Mouse (Mus musculus): ENCODE measurements around the gene Mtch1. TPM values are rescaled to one million over a fixed set of nuclear protein-coding genes. Genes with fewer than 3 reads are reported as not detected.

Mtch1 gene
- total and polyA plus RNA-seq, 2 experiments from 2014 or later = 500 to 622 TPM

DNA sequence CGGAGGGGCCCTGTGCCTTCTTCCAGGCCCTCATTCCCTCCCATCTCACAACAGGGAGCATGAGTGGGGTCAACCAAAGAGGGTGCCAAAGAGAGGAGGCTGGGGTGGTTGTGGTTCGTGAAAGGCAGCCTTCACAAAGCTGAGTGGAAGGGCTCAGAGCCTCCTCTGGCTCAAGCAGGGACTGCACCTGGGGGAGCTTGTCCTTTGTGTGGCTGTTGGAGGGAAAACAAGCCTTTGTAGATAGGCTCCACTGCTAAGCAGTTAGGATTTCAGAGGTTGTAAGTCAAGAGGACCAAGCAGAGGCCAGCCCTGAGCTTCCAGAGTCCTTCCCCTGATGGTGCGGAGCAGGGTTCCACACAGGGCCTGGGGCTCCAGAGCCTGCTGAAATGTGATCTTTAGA is 44.6 kb downstream of the Mtch1 start:
- no peak overlapping the region for H3K27ac ChIP-seq
- TF ChIP-seq CTCF (IDR thresholded peaks at IDR 0.05; ENCODE audit: low read depth) = peak; percentile 60
- H3K9me3 ChIP-seq (ENCODE audit: low read length) = no peaks in the 10 kb centered on the region
- ATAC-seq (peak; percentile 46; the same call in 1 of the 2 replicates), DNase-seq (ENCODE audit: low spot score) (no peak)
- 48% methylated on average over 3 of the region's 3 CpGs for WGBS
- no peak overlapping the region for H3K4me3 ChIP-seq (ENCODE audit: low read length)
- no peak overlapping the region for H3K4me2 ChIP-seq (ENCODE audit: low read depth, low read length)
- peaks cover 7% of the 10 kb centered on the region; the same call in 1 of the 2 replicates for H3K4me1 ChIP-seq (ENCODE audit: insufficient read depth, low read length)
- H3K36me3 ChIP-seq (ENCODE audit: insufficient read depth, low read length) = peaks cover 23% of the 10 kb centered on the region; the same call in 1 of the 2 replicates
- no peak overlapping the region for H3K9ac ChIP-seq (replicated peaks; ENCODE audit: low read length)
- H3K27me3 ChIP-seq (ENCODE audit: insufficient read depth, low read length) = no peaks in the 10 kb centered on the region

DNA sequence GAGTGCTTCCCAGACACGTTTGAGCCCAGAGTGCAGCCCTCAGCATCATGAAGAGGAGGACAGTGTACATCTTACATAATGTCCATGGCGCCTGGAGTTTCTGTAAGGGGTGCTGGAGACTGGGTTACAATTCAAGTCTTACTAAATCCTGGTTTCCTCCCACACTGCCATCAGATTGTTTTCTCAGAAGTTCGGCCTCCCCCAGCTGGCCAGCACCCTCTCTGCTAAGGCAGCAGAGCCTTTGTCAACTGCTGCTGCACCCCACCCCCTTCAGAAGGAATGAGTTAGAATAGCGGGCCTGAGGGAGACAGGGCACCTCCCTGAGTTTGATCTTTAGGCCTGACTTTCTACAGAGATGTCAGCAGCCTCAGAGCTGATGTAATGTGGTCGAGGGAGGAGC is 45.6 kb downstream of the Mtch1 start:
- H3K36me3 ChIP-seq (ENCODE audit: insufficient read depth, low read length) = peaks cover 26% of the 10 kb centered on the region; the same call in 1 of the 2 replicates
- no peak overlapping the region for H3K4me2 ChIP-seq (ENCODE audit: low read depth, low read length)
- no peak overlapping the region for H3K4me3 ChIP-seq (ENCODE audit: low read length)
- H3K4me1 ChIP-seq (ENCODE audit: insufficient read depth, low read length) = peaks cover 7% of the 10 kb centered on the region; the same call in 1 of the 2 replicates
- no peaks in the 10 kb centered on the region for H3K27me3 ChIP-seq (ENCODE audit: insufficient read depth, low read length)
- H3K9ac ChIP-seq (replicated peaks; ENCODE audit: low read length) = no peak overlapping the region
- H3K9me3 ChIP-seq (ENCODE audit: low read length) = no peaks in the 10 kb centered on the region
- DNase-seq (ENCODE audit: low spot score) (no peak), ATAC-seq (no peak)
- TF ChIP-seq CTCF (IDR thresholded peaks at IDR 0.05; ENCODE audit: low read depth) = no peak
- H3K27ac ChIP-seq = no peak overlapping the region
- 76% methylated on average over 5 of the region's 5 CpGs for WGBS

DNA sequence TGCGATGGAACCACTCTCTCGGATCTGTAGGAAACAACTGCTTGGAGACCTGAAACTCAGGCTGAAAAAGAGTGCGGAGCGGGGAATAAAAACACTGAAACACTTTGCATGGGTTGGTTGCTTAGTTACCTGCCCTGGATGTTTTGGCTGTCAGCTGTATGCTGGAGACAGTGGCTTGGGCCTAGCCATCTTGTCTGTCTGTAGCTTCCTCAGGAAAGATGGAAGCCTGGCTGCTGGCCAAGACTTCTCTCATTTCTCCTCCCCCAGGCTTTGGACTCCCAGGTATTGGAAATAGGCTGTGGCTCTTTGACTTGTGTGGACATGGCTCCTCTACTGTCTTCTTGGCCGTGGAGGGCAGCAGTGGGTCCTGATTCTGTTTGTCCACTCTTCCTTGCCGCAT is 46.3 kb downstream of the Mtch1 start:
- no peak for TF ChIP-seq CTCF (IDR thresholded peaks at IDR 0.05; ENCODE audit: low read depth)
- Histone ChIP-seq H3K9me3 (ENCODE audit: low read length) (no peaks in the 10 kb centered on the region), H3K27ac (no peak overlapping the region), H3K4me1 (ENCODE audit: insufficient read depth, low read length) (peaks cover 7% of the 10 kb centered on the region; the same call in 1 of the 2 replicates), H3K4me3 (ENCODE audit: low read length) (no peak overlapping the region), H3K4me2 (ENCODE audit: low read depth, low read length) (no peak overlapping the region), H3K9ac (replicated peaks; ENCODE audit: low read length) (no peak overlapping the region), H3K27me3 (ENCODE audit: insufficient read depth, low read length) (no peaks in the 10 kb centered on the region), H3K36me3 (ENCODE audit: insufficient read depth, low read length) (peaks cover 26% of the 10 kb centered on the region; the same call in 1 of the 2 replicates)
- DNase-seq (ENCODE audit: low spot score) (no peak), ATAC-seq (no peak)
- WGBS = 92% methylated on average over 6 of the region's 6 CpGs

DNA sequence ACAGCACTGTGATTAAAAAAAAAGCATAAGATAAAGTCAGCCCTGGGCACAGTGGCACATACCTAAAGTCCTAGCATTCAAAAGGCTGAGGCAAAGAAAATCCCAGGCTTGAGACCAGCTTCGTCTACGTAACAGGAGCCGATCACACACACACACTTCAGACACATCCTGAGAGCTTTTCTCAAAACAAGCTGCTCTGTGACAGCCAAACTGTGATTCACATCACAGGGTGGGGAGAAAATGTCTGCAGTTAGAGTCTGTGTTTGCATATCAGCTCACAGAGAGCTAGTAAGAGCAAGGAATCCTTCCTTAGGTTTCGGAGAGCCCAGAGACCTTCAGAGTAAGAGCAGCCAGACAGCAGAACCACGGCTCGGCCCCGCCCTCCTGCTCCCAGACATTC is 46.8 kb downstream of the Mtch1 start:
- Histone ChIP-seq H3K36me3 (ENCODE audit: insufficient read depth, low read length) (peaks cover 26% of the 10 kb centered on the region), H3K4me2 (ENCODE audit: low read depth, low read length) (no peak overlapping the region), H3K9ac (replicated peaks; ENCODE audit: low read length) (no peak overlapping the region), H3K4me1 (ENCODE audit: insufficient read depth, low read length) (peaks cover 7% of the 10 kb centered on the region; the same call in 1 of the 2 replicates), H3K4me3 (ENCODE audit: low read length) (no peak overlapping the region), H3K27me3 (ENCODE audit: insufficient read depth, low read length) (no peaks in the 10 kb centered on the region), H3K9me3 (ENCODE audit: low read length) (no peaks in the 10 kb centered on the region), H3K27ac (no peak overlapping the region)
- TF ChIP-seq CTCF (IDR thresholded peaks at IDR 0.05; ENCODE audit: low read depth) = no peak
- ATAC-seq = no peak
- 88% methylated on average over 7 of the region's 7 CpGs for WGBS
- no peak for DNase-seq (ENCODE audit: low spot score)

DNA sequence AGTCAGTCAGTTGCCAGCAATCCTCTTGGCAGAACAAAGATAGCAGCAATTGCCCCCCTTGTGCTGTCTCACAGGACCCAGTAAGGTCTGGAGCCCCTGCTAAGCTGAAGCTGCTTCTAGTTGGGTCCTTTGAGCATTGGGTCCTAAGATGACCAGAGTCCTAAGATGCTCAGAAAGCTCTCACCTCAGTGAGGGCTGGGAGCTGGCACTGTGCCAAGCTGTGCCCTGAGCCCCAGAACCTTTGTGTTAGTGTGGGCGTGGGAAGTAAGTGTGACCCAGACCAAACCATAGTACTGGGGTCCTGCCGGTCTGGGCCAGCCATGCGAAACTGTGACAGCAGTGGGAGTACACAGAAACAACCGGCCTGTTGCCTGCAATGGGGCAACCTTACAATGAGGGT is 48.5 kb downstream of the Mtch1 start:
- H3K9ac ChIP-seq (replicated peaks; ENCODE audit: low read length) = no peak overlapping the region

DNA sequence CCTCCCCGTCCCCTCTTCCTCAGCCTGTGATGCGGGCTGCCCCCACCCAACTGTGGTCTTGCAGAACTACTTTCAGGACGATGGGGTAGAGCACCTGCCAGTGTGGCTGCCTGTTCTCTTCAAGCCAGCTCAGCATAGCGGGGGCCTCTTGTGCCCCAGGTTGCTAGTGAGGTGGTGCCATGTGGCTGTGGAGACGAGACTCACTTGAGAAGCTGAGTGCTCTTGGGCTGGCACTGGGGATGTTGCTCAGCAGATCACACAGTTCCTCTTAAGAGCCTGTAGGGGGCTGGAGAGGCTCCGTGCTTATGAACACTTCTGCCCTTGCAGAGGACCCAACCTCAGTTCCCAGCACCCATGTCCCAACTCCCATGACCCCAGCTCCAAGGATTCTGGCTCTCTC is 49.9 kb downstream of the Mtch1 start:
- Histone ChIP-seq H3K4me2 (ENCODE audit: low read depth, low read length) (no peak overlapping the region), H3K27me3 (ENCODE audit: insufficient read depth, low read length) (no peaks in the 10 kb centered on the region), H3K9ac (replicated peaks; ENCODE audit: low read length) (no peak overlapping the region), H3K27ac (no peak overlapping the region), H3K9me3 (ENCODE audit: low read length) (no peaks in the 10 kb centered on the region), H3K4me3 (ENCODE audit: low read length) (no peak overlapping the region), H3K36me3 (ENCODE audit: insufficient read depth, low read length) (peaks cover 44% of the 10 kb centered on the region), H3K4me1 (ENCODE audit: insufficient read depth, low read length) (no peaks in the 10 kb centered on the region)
- TF ChIP-seq CTCF (IDR thresholded peaks at IDR 0.05; ENCODE audit: low read depth) = 0 out of 2 replicates have a peak, but pooled peaks have one; percentile 30
- WGBS = 86% methylated on average over 6 of the region's 6 CpGs
- ATAC-seq = no peak
- no peak for DNase-seq (ENCODE audit: low spot score)

More for the DNA sequence above, 48.5 kb downstream of the Mtch1 start:
- TF ChIP-seq CTCF (IDR thresholded peaks at IDR 0.05; ENCODE audit: low read depth) = no peak
- DNase-seq (ENCODE audit: low spot score) = no peak
- Histone ChIP-seq H3K4me2 (ENCODE audit: low read depth, low read length) (no peak overlapping the region), H3K36me3 (ENCODE audit: insufficient read depth, low read length) (peaks cover 42% of the 10 kb centered on the region), H3K4me3 (ENCODE audit: low read length) (no peak overlapping the region), H3K27me3 (ENCODE audit: insufficient read depth, low read length) (no peaks in the 10 kb centered on the region), H3K27ac (no peak overlapping the region), H3K4me1 (ENCODE audit: insufficient read depth, low read length) (no peaks in the 10 kb centered on the region), H3K9me3 (ENCODE audit: low read length) (no peaks in the 10 kb centered on the region)
- 79% methylated on average over 4 of the region's 4 CpGs for WGBS
- ATAC-seq = no peak

DNA sequence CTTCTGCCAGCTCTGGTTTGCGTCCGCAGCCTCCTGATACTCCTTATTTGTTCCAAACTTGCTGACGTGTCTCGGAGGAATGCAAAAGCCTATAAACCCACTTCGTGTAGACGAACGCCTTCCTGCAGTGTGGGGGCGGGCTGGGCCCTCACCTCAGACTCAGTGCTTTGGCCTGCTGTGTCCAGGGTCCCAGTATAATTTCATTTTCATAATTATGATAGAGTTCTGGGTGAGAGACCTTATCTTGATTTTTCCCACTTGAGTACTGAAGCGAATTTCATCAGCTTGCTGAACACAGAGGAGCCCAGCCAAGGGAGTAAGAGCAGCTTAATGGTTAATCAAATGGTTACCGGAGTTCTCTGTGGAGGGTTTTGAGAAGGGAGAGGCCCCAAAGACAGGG is 50.4 kb downstream of the Mtch1 start:
- DNase-seq (ENCODE audit: low spot score) = no peak
- H3K27me3 ChIP-seq (ENCODE audit: insufficient read depth, low read length) = no peaks in the 10 kb centered on the region
- peaks cover 42% of the 10 kb centered on the region for H3K36me3 ChIP-seq (ENCODE audit: insufficient read depth, low read length)
- H3K4me3 ChIP-seq (ENCODE audit: low read length) = no peak overlapping the region
- ATAC-seq = no peak
- no peak for TF ChIP-seq CTCF (IDR thresholded peaks at IDR 0.05; ENCODE audit: low read depth)
- H3K9me3 ChIP-seq (ENCODE audit: low read length) = no peaks in the 10 kb centered on the region
- no peak overlapping the region for H3K4me2 ChIP-seq (ENCODE audit: low read depth, low read length)
- no peaks in the 10 kb centered on the region for H3K4me1 ChIP-seq (ENCODE audit: insufficient read depth, low read length)
- no peak overlapping the region for H3K9ac ChIP-seq (replicated peaks; ENCODE audit: low read length)
- WGBS = 84% methylated on average over 10 of the region's 10 CpGs
- no peak overlapping the region for H3K27ac ChIP-seq

Data from hindbrain, postnatal 0 days (tissue).